ENCODE assay signal across 27 mouse cellular contexts in genomic region chr5:117689840-117690239, GRCm38 (mm10).
DNase-seq lines count a peak whose midpoint lies in the region; ATAC-seq lines count a peak whose summit lies in the region.
"Had no signal": no experiment of that assay in that cellular context is flagged by ENCODE, and none has a peak within 500 bp of the region (broad histone marks: within the 10 kb centered on the region; RNA-seq: fewer than 3 reads in every experiment).

No protein-coding gene starts in this region.

- H3K9me3 ChIP-seq in forebrain, embryonic 13.5 days (replicated peaks), result no peaks in the 10 kb centered on the region
- H3K9me3 ChIP-seq in forebrain, embryonic 14.5 days (replicated peaks; ENCODE audit: control insufficient read depth, low read length), result no peaks in the 10 kb centered on the region
- no peaks in the 10 kb centered on the region for H3K9me3 ChIP-seq in intestine, embryonic 14.5 days (ENCODE audit: control insufficient read depth, low read length)
- H3K9me3 ChIP-seq in intestine, embryonic 15.5 days, result no peaks in the 10 kb centered on the region
- H3K9me3 ChIP-seq in neural tube, embryonic 14.5 days (ENCODE audit: control insufficient read depth, low read length), result no peaks in the 10 kb centered on the region
- H3K9me3 ChIP-seq in neural tube, embryonic 15.5 days (replicated peaks), result no peaks in the 10 kb centered on the region
- H3K9me3 ChIP-seq: limb, embryonic 13.5 days; midbrain, embryonic 15.5 days had no signal

- H3K36me3 ChIP-seq in forebrain, embryonic 13.5 days (ENCODE audit: poor library complexity, severe bottlenecking), result no peaks in the 10 kb centered on the region
- no peaks in the 10 kb centered on the region for H3K36me3 ChIP-seq in forebrain, embryonic 14.5 days (ENCODE audit: control insufficient read depth, insufficient read depth, low read length)
- H3K36me3 ChIP-seq in intestine, embryonic 14.5 days (ENCODE audit: control insufficient read depth, insufficient read depth, low read length), result no peaks in the 10 kb centered on the region
- H3K36me3 ChIP-seq in intestine, embryonic 15.5 days, result no peaks in the 10 kb centered on the region
- no peaks in the 10 kb centered on the region for H3K36me3 ChIP-seq in neural tube, embryonic 14.5 days (ENCODE audit: control insufficient read depth, insufficient read depth, low read length)
- no peaks in the 10 kb centered on the region for H3K36me3 ChIP-seq in neural tube, embryonic 15.5 days
- H3K36me3 ChIP-seq: limb, embryonic 13.5 days; midbrain, embryonic 15.5 days had no signal

- WGBS in forebrain, embryonic 13.5 days, result 53% methylated on average over 8 of the region's 8 CpGs
- WGBS in forebrain, embryonic 14.5 days, result 51% methylated on average over 8 of the region's 8 CpGs
- WGBS in intestine, embryonic 14.5 days, result 35% methylated on average over 8 of the region's 8 CpGs
- WGBS in intestine, embryonic 15.5 days, result 45% methylated on average over 8 of the region's 8 CpGs
- 52% methylated on average over 8 of the region's 8 CpGs for WGBS in neural tube, embryonic 14.5 days
- WGBS in neural tube, embryonic 15.5 days, result 45% methylated on average over 8 of the region's 8 CpGs

- no peak for DNase-seq in forebrain, embryonic 14.5 days (ENCODE audit: low spot score)
- DNase-seq in intestine, embryonic 14.5 days (ENCODE audit: low spot score), result no peak
- DNase-seq in mesoderm, embryonic 11.5 days (ENCODE audit: low read depth, low spot score), result peak; percentile 37
- DNase-seq in heart, postnatal 4 days, result no peak
- DNase-seq: adrenal gland, postnatal 14 days; cerebellum, adult 18-20 months; cerebellum, postnatal 14 days; gastrocnemius, postnatal 14 days; kidney, adult 2 months; kidney, postnatal 4 days; lung, postnatal 4 days; right cerebral cortex, adult 18-20 months; right cerebral cortex, postnatal 4 days; thymus, postnatal 4 days had no signal

- H3K4me2 ChIP-seq in forebrain, embryonic 13.5 days, result no peak overlapping the region
- H3K4me2 ChIP-seq in forebrain, embryonic 14.5 days (ENCODE audit: low read length), result no peak overlapping the region
- H3K4me2 ChIP-seq in intestine, embryonic 14.5 days (ENCODE audit: low read length), result no peak overlapping the region
- no peak overlapping the region for H3K4me2 ChIP-seq in intestine, embryonic 15.5 days (replicated peaks)
- no peak overlapping the region for H3K4me2 ChIP-seq in neural tube, embryonic 14.5 days (ENCODE audit: low read depth, low read length)
- H3K4me2 ChIP-seq in neural tube, embryonic 15.5 days, result no peak overlapping the region
- H3K4me2 ChIP-seq: limb, embryonic 13.5 days; liver, embryonic 11.5 days; midbrain, embryonic 15.5 days had no signal

- ATAC-seq in forebrain, embryonic 13.5 days, result peak; percentile 51; the same call in 1 of the 2 replicates
- no peak for ATAC-seq in forebrain, embryonic 14.5 days
- ATAC-seq in intestine, embryonic 14.5 days (replicated peaks; ENCODE audit: low FRiP score, low TSS enrichment, low read depth), result peak; percentile 23; the same call in 1 of the 2 replicates
- ATAC-seq in intestine, embryonic 15.5 days, result no peak
- peak; percentile 49; the same call in 1 of the 2 replicates for ATAC-seq in neural tube, embryonic 14.5 days (ENCODE audit: low read depth)
- no peak for ATAC-seq in neural tube, embryonic 15.5 days (ENCODE audit: low FRiP score)
- ATAC-seq: CD4-positive, CD25-positive, alpha-beta regulatory T cell, adult 4 months; inflammation-experienced regulatory T-cells, adult 6 months; midbrain, embryonic 15.5 days had no signal

- no peaks in the 10 kb centered on the region for H3K27me3 ChIP-seq in forebrain, embryonic 13.5 days
- no peaks in the 10 kb centered on the region for H3K27me3 ChIP-seq in forebrain, embryonic 14.5 days (replicated peaks; ENCODE audit: control insufficient read depth, insufficient read depth, low read length)
- no peaks in the 10 kb centered on the region for H3K27me3 ChIP-seq in intestine, embryonic 14.5 days (replicated peaks; ENCODE audit: control insufficient read depth, insufficient read depth, low read length)
- no peaks in the 10 kb centered on the region for H3K27me3 ChIP-seq in intestine, embryonic 15.5 days (replicated peaks)
- no peaks in the 10 kb centered on the region for H3K27me3 ChIP-seq in neural tube, embryonic 14.5 days (ENCODE audit: control insufficient read depth, insufficient read depth, low read length)
- H3K27me3 ChIP-seq in neural tube, embryonic 15.5 days (replicated peaks), result no peaks in the 10 kb centered on the region
- H3K27me3 ChIP-seq: limb, embryonic 13.5 days; megakaryocyte, embryonic 14.5 days; midbrain, embryonic 15.5 days had no signal

- H3K27ac ChIP-seq in forebrain, embryonic 13.5 days, result no peak overlapping the region
- H3K27ac ChIP-seq in forebrain, embryonic 14.5 days (ENCODE audit: low read depth, low read length), result no peak overlapping the region
- H3K27ac ChIP-seq in intestine, embryonic 14.5 days (ENCODE audit: low read depth), result no peak overlapping the region
- H3K27ac ChIP-seq in intestine, embryonic 15.5 days, result no peak overlapping the region
- no peak overlapping the region for H3K27ac ChIP-seq in neural tube, embryonic 14.5 days (ENCODE audit: low read depth, low read length)
- H3K27ac ChIP-seq in neural tube, embryonic 15.5 days (replicated peaks), result no peak overlapping the region
- H3K27ac ChIP-seq: kidney, postnatal 0 days; limb, embryonic 13.5 days; midbrain, embryonic 15.5 days had no signal

- H3K4me3 ChIP-seq in forebrain, embryonic 13.5 days, result no peak overlapping the region
- no peak overlapping the region for H3K4me3 ChIP-seq in forebrain, embryonic 14.5 days (ENCODE audit: low read depth, low read length)
- H3K4me3 ChIP-seq in intestine, embryonic 14.5 days (ENCODE audit: low read depth, low read length), result no peak overlapping the region
- no peak overlapping the region for H3K4me3 ChIP-seq in intestine, embryonic 15.5 days (replicated peaks)
- no peak overlapping the region for H3K4me3 ChIP-seq in neural tube, embryonic 14.5 days (ENCODE audit: low read depth, low read length)
- H3K4me3 ChIP-seq in neural tube, embryonic 15.5 days (replicated peaks), result no peak overlapping the region
- H3K4me3 ChIP-seq: erythroblast, embryonic 14.5 days; limb, embryonic 13.5 days; megakaryocyte, embryonic 14.5 days; midbrain, embryonic 15.5 days; myocyte had no signal

- no peak overlapping the region for H3K9ac ChIP-seq in forebrain, embryonic 13.5 days
- no peak overlapping the region for H3K9ac ChIP-seq in forebrain, embryonic 14.5 days (ENCODE audit: low read length)
- no peak overlapping the region for H3K9ac ChIP-seq in intestine, embryonic 14.5 days (ENCODE audit: low read length)
- H3K9ac ChIP-seq in intestine, embryonic 15.5 days, result no peak overlapping the region
- H3K9ac ChIP-seq in neural tube, embryonic 14.5 days (replicated peaks; ENCODE audit: low read depth, low read length), result no peak overlapping the region
- H3K9ac ChIP-seq in neural tube, embryonic 15.5 days (replicated peaks), result no peak overlapping the region
- H3K9ac ChIP-seq: limb, embryonic 13.5 days; midbrain, embryonic 15.5 days had no signal

- H3K4me1 ChIP-seq in forebrain, embryonic 13.5 days, result peaks cover 20% of the 10 kb centered on the region
- no peaks in the 10 kb centered on the region; the same call in 1 of the 2 replicates for H3K4me1 ChIP-seq in forebrain, embryonic 14.5 days (ENCODE audit: control insufficient read depth, insufficient read depth, low read length)
- peaks cover 10% of the 10 kb centered on the region for H3K4me1 ChIP-seq in intestine, embryonic 14.5 days (replicated peaks; ENCODE audit: control insufficient read depth, insufficient read depth, low read length)
- 0 out of 2 replicates have a peak, but pooled peaks cover 3% of the 10 kb centered on the region for H3K4me1 ChIP-seq in intestine, embryonic 15.5 days (replicated peaks)
- peaks cover 2% of the 10 kb centered on the region; the same call in 1 of the 2 replicates for H3K4me1 ChIP-seq in neural tube, embryonic 14.5 days (ENCODE audit: control insufficient read depth, insufficient read depth, low read length)
- peaks cover 14% of the 10 kb centered on the region for H3K4me1 ChIP-seq in neural tube, embryonic 15.5 days
- H3K4me1 ChIP-seq: megakaryocyte, embryonic 14.5 days had no signal

Comparison
In these comparisons a context has a peak if more than half of its experiments do, and no peak if none do; other contexts are left out.
1. ATAC-seq: peak in forebrain, embryonic 13.5 days (single experiment), intestine, embryonic 14.5 days (single experiment) and neural tube, embryonic 14.5 days (single experiment); none in forebrain, embryonic 14.5 days (single experiment), intestine, embryonic 15.5 days (single experiment) and neural tube, embryonic 15.5 days (single experiment).